Mouse (Mus musculus) E14TG2a.4 (cell line): ENCODE results near the gene Vmo1.

ENCODE experiments used
- CTCF ChIP-seq: conservative IDR thresholded peaks from 2 replicates; pipeline ENCODE4 v1.5.1; 2014; ENCODE audit warnings: low read length
- NANOG ChIP-seq: IDR thresholded peaks from 2 replicates; pipeline ENCODE4 v1.6.1; 2014; ENCODE audit warnings: borderline replicate concordance, low read length, mixed read lengths
- POU5F1 ChIP-seq: IDR thresholded peaks from 2 replicates; pipeline ENCODE4 v1.6.1; 2014; ENCODE audit warnings: low read length, borderline replicate concordance

DNA sequence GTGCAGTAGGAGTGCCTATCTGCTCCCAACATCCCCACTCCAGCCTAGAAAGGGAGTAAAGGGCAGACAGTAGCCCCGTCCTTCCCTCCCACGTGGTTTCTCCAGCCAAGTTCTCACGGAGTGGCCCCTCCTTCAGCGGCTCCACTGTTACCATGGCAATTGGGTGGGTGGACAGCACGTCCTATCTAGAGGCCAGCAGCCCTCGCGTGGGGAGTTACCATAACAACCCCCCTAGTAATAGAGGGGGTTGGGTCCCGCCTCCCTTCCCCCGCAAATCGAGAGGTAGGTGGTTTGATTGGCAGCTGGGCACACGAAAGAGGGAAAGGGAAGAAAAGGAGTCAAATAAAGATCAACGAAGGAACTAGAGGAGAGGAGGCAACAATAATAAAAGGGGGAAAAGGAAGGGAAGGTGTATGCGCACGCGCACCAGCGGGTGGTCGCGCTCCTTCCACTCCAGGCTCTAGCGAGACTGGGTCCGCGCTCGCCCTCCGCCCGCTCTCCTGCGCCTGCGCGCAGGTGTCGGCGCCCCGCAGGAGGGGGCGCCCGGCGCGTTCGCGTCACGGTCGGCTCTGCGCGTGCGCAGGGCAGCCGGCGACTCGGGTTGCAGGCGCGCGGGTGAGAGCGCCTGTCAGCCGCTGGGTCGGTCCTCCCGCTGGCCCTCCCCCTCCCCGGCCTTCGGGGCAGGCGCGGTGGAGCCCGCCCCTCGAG, 48.0 kb upstream of the Vmo1 start, which contains the start of gene Mink1:
- TF ChIP-seq CTCF (no peak), NANOG (no peak), POU5F1 (no peak)
